In genomic region chr9:96530674-96531081, GRCm38 (mm10) we compare ENCODE assay signal across 8 mouse cellular contexts. TPM values are rescaled to one million over a fixed set of nuclear protein-coding genes. Genes with fewer than 3 reads are reported as not detected.
DNase-seq lines count a peak whose midpoint lies in the region; ATAC-seq and TF ChIP-seq lines count a peak whose summit lies in the region.

No protein-coding gene starts in this region.

- no peak overlapping the region for H3K9ac ChIP-seq in stomach, postnatal 0 days (ENCODE audit: low read length)

- no peak for TF ChIP-seq EP300 in stomach, postnatal 0 days (optimal IDR thresholded peaks at IDR 0.05)

- H3K9me3 ChIP-seq in stomach, postnatal 0 days (ENCODE audit: control insufficient read depth, low read length) = no peaks in the 10 kb centered on the region

- peak; percentile 50; the same call in 1 of the 2 replicates for ATAC-seq in stomach, postnatal 0 days (ENCODE audit: low FRiP score, low TSS enrichment)
- no peak for ATAC-seq in monocyte, adult 5-6 weeks (replicated peaks; ENCODE audit: insufficient number of reproducible peaks, low FRiP score, low TSS enrichment, poor library complexity, severe bottlenecking)

- H3K4me2 ChIP-seq in stomach, postnatal 0 days (replicated peaks; ENCODE audit: low read depth) = peak overlapping the region; percentile 12; the same call in 1 of the 2 replicates

- TF ChIP-seq CTCF in gastrocnemius, adult 2 months (IDR thresholded peaks at IDR 0.05) = no peak
- TF ChIP-seq CTCF in stomach, postnatal 0 days (IDR thresholded peaks at IDR 0.05; ENCODE audit: low read depth) = no peak

- DNase-seq in heart, adult 11 months = peak; percentile 93
- DNase-seq in heart, postnatal 4 days = no peak
- DNase-seq in Muller cell, postnatal 12 days (ENCODE audit: inconsistent ontology term) = peak; percentile 6
- DNase-seq in gastrocnemius, adult 2 months = peak; percentile 63
- DNase-seq in large intestine, adult 2 months (ENCODE audit: low read depth, low spot score) = peak; percentile 70
- DNase-seq in stomach, postnatal 0 days (ENCODE audit: low spot score) = no peak
- DNase-seq in spleen, adult 12 weeks (ENCODE audit: low spot score) = no peak

- no peaks in the 10 kb centered on the region for H3K4me1 ChIP-seq in stomach, postnatal 0 days (replicated peaks; ENCODE audit: control insufficient read depth, insufficient read depth)

- H3K27me3 ChIP-seq in stomach, postnatal 0 days (ENCODE audit: control insufficient read depth, insufficient read depth, low read length) = no peaks in the 10 kb centered on the region

- peak overlapping the region; percentile 74 for H3K4me3 ChIP-seq in gastrocnemius, adult 2 months
- H3K4me3 ChIP-seq in stomach, postnatal 0 days (ENCODE audit: low read depth, low read length) = no peak overlapping the region

- 4% methylated on average over 11 of the region's 11 CpGs for WGBS in large intestine, adult 2 months
- 35% methylated on average over 11 of the region's 11 CpGs for WGBS in stomach, postnatal 0 days

- intact Hi-C loops in gastrocnemius, adult 2 months (cut with DNase I) = no loop called here

- peak overlapping the region; percentile 81 for H3K27ac ChIP-seq in gastrocnemius, adult 2 months
- H3K27ac ChIP-seq in stomach, postnatal 0 days (replicated peaks) = no peak overlapping the region

- no peaks in the 10 kb centered on the region for H3K36me3 ChIP-seq in stomach, postnatal 0 days (ENCODE audit: control insufficient read depth, insufficient read depth, low read length)

RNA-seq across cellular contexts. Expression of gene Gm28729, which starts 5.6 kb away (rescaled TPM):
- not detected for total RNA-seq in heart, postnatal 4 days (2021)
- not detected for total RNA-seq in gastrocnemius, adult 2 months (2021)
- polyA plus RNA-seq in large intestine, adult 2 months (2012; rRNA removed) = 0.14 and 0.22 TPM in 2 replicates
- polyA plus RNA-seq in stomach, postnatal 0 days (2015; fragmentation: Nextera tagmentation; extraction: Ambion mirVana) = not detected in 2 replicates
- not detected in 3 replicates for total RNA-seq in monocyte, adult 5-6 weeks (2017)

RNA-seq across cellular contexts. Expression of gene Rnf7, which starts 52.2 kb away (rescaled TPM):
- 10 to 100 TPM; 81.0 to 94.0 TPM for total RNA-seq in heart, postnatal 4 days (2021)
- 10 to 100 TPM; 67.3 to 80.3 TPM for total RNA-seq in gastrocnemius, adult 2 months (2021)
- 113 and 149 TPM in 2 replicates for polyA plus RNA-seq in large intestine, adult 2 months (2012; rRNA removed)
- 163 and 169 TPM in 2 replicates for polyA plus RNA-seq in stomach, postnatal 0 days (2015; fragmentation: Nextera tagmentation; extraction: Ambion mirVana)
- 49.1 to 62.7 TPM (median 62.4 TPM) in 3 replicates for total RNA-seq in monocyte, adult 5-6 weeks (2017)

Comparison
In these comparisons a context has a peak if more than half of its experiments do, and no peak if none do; other contexts are left out.
1. DNase-seq: peak in heart, adult 11 months (single experiment), Muller cell, postnatal 12 days (single experiment), gastrocnemius, adult 2 months (single experiment) and large intestine, adult 2 months (single experiment); none in heart, postnatal 4 days (single experiment), stomach, postnatal 0 days (single experiment) and spleen, adult 12 weeks (single experiment).